Mouse (Mus musculus): ENCODE results near the gene Gatad2a. TPM values are rescaled to one million over a fixed set of nuclear protein-coding genes. Genes with fewer than 3 reads are reported as not detected.
"Not testable (repeated sequence)": the region's sequence is repeated elsewhere in the genome, so short reads cannot be mapped to it uniquely, and the experiment has no call there.

The Gatad2a gene
- total RNA-seq, 2 experiments from 2014 or later = 32.5 to 37.3 TPM

DNA sequence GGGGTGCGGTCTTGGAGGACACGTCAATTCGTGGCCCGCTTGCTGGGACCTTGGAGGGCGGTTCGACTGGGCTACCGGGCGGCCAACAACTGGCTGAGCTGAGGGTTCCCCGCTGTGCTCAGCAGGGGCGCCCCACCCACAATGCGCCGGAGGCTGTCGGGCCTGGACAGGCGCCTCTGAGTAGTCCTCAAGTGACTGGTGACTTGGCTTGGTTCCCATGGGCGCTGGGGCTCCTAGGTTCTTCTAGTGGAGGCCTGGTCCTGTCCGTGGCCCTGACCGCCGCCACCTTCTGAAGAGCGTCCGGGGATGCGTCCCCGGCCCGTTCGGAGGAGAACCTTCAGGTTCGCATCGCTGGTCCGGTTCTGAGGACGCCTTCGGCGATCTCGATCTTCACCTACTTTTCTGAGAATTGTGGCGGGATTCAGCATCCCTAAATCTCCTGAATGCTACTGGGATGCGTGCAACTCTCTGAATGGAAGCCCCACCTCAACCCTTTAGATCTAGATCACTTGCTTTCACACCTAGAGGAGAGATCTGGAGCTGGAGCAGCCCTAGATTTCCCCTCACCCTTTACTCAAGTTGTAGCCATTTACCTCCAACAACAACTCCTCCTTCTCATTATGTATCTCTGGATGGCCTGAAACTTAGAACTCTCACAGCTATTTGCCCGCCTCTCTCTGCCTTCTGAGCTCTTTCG is 553 bp upstream of the Gatad2a start:
- no peak for DNase-seq (ENCODE audit: low spot score in 2 of 2)

DNA sequence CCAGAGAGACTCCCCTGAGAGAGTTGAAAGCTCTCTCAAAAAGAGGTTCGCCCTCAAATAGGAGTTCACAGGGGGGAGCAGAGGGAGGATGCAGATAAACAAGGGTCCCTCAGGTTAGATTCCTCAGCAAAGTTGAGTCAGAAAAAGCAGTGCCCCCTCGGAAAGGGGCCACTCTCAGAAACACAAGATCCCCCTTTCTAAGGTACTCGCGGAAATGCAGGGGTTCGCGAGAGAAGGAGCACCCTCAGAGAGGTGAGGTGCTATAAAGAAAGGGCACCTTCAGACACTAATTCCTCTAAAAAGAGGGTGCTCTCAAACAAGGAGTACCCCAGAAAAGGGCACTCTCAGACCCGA is 785 bp downstream of the Gatad2a start:
- DNase-seq (ENCODE audit: low spot score in 2 of 2) = no peak

DNA sequence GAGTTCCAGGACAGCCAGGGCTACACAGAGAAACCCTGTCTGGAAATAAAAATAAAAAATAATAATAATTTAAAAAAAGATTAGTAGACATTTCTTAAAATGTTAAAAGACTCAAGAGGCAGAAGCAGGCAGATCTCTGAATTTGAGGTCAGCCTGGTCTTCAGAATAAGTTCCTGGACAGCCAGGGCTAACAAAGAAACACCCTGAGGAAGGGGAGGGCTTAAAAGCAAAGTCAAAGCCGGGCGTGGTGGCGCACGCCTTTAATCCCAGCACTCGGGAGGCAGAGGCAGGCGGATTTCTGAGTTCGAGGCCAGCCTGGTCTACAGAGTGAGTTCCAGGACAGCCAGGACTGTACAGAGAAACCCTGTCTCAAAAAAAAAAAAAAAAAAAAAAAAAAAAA is 7.2 kb downstream of the Gatad2a start:
- DNase-seq (ENCODE audit: low spot score in 2 of 2) = not testable (repeated sequence)

DNA sequence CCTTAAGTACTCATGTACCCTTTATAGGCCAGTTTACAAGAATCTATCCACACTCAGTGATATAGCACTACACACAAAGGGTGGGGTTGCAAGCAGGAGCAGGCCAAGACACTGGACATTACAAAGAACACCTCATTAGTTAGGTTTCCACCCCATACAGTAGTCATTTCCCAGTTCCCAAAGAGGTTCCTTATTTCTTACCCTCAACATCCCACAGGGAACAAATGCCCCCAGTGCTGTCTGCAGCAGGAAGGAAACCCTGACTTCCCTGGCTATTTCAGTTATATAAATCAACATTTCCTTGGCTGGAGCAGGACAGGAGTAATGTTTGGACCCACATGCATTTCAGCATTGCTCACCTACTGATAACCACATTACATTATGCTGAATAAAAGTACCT is 8.4 kb downstream of the Gatad2a start:
- no peak for DNase-seq (ENCODE audit: low spot score in 2 of 2)

DNA sequence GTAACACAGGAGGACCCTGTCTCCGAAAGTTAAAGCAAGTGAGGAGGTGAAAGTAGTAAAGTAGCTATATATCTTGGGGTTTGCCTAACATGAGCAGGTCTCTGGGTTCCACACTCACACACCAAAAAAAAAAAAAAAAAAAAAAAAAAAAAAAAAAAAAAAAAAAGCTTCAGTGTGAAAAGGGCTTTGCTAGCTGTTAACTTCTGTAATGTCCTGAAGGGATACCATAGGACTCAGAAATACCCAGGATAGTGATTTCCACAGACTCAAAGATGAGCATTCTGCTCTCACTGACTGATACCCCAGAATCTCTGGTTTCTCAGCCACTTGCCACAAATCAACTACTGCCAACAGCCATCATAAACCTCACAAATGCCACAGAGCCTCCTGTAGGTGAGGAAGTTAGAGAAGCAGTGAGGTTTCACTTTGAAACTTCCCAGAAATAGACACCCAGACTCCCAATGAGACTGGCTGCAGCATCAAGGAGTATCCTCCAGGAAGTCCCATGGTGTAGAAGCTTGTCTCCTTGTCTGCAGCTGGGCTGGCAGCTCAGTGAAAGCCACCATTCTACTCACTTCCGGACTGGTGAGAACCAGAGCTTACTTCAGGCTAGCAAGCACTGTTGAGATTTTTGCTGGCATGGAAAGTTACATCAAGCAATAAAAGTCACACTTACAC is 11.2 kb downstream of the Gatad2a start:
- DNase-seq (ENCODE audit: low spot score in 2 of 2) = no peak

DNA sequence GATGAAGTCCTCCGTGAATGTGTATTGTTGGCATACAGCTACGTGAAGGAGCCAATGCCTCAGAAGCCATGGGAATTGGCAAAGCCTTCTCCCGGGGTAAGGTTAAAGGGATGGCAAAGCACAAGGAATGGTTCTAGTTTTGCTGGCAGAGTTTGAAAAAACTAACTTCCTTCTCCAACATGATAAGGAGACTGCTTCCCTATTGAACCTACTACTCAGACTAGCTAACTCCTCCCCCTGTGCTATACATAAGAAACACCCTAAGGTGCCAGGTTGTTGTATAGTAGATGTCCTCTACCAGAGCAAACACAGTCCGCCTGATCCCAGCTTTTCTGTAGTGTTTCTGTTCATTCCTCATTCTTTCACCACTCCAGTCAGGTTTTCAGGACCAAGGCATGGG is 17.7 kb downstream of the Gatad2a start:
- DNase-seq (ENCODE audit: low spot score in 2 of 2) = no peak

DNA sequence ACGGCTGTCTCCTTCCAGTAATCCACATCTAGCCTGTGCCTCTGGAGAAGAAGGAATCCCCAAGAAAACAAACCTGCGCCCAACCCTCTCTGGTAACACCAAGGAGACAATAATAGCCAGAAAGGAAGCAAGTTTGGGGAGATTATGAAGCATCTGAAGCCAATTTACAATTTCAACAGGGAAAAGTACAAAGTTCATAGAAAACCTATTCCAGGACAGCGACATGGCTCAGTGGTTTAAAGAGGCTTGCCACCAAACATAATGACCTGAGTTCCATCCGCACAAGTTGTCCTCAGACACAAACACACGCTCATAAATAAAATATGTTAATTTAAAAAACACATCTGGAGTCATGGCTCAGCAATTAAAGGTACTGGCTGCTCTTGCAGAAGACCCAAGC is 21.4 kb downstream of the Gatad2a start:
- no peak for DNase-seq (ENCODE audit: low spot score in 2 of 2)

DNA sequence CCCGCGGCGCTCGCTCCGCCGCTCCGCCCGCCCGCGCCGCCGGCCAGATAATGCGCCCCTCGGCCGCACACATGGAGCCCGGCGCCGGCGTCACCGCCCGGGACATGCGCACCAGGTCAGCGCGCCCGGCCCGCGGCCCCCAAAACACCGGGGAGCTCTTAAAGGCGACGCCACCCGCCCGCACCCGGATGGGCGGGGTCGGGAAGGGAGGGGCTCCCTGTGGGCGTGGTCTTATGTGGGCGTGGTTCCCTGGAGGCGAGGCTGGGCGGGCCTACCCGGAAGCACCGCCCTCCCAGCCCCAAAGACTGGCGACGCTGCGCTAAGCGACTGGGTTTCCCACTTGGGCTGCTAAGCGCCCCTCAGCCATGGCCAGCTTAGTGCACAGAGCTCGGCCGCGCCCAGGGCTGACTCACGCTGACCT is 22.0 kb downstream of the Gatad2a start:
- peak; percentile 87 to 94 for DNase-seq (ENCODE audit: low spot score in 2 of 2)

DNA sequence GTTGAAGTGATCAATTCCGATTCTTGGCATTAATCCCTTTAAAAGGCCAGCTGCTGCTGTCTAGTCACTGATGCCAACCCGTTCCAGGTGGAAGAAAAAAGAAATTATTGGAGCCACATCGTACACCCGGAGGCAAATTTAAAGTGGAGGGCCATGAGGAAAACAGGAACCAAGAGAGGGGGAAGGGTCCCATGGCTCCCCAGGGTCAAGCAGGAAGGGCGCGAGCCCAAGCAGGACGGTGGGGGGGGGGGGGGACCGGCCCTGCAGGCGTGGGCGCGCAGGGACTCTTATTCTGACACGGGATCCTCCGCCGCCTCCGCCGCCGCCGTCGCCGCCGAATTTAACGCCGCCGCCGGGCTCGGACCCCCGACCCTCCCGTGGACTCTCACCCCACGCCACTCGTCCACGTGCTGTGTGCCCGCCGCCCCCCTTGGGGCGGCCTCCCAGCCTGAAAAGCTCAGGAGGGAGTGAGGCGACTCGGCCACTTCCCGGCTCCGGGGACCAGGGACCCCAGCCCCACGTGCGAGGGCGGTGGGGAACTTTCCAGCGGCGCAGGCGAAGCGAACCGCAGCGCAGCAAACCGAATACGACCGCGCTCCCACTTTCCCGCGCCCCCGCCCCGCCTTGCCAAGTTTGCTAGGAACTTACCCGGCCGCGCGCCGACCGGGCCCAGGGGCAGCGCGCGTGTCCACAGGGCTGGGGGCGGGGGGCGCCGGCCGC is 22.6 kb downstream of the Gatad2a start:
- DNase-seq (ENCODE audit: low spot score in 2 of 2) = peak in 1 of 2 experiments; percentile 23

DNA sequence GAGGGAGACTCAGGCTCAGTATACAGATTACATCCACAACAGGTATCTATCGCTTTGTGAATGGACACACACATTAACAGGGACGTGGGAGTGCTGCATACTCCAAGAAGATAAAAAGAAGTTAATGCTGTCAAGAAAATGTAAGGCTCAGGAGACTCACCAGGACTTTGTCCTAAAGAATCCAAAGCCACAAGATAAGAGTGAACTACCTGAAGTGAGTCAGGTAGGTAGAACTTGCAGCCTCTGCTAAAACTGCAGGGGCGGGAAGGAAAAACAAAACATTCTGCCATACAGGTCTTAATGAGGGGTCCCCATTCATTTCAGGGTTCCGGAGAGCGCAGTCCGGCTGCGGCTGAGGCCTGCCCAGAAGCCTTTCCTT is 23.1 kb downstream of the Gatad2a start:
- no peak for DNase-seq (ENCODE audit: low spot score in 2 of 2)

DNA sequence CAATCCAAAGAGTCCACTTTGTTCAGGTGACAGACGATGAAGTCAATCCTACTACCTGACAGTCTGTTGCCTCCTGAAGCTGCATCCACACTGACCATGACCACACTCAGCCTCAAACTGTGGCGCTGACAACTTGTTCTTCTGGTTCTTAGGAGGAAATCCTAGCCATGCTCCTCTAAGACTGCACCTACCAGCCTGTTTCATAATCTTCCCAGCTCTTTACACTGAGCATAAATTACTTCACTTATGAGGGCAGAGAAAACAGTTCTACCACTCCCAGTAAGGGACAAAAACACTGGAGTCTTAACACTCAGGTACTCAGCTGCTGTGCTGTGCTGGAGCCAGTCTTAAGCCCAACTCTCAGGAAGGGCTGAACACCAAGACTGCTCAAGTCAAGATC is 25.3 kb downstream of the Gatad2a start:
- DNase-seq (ENCODE audit: low spot score in 2 of 2) = no peak

DNA sequence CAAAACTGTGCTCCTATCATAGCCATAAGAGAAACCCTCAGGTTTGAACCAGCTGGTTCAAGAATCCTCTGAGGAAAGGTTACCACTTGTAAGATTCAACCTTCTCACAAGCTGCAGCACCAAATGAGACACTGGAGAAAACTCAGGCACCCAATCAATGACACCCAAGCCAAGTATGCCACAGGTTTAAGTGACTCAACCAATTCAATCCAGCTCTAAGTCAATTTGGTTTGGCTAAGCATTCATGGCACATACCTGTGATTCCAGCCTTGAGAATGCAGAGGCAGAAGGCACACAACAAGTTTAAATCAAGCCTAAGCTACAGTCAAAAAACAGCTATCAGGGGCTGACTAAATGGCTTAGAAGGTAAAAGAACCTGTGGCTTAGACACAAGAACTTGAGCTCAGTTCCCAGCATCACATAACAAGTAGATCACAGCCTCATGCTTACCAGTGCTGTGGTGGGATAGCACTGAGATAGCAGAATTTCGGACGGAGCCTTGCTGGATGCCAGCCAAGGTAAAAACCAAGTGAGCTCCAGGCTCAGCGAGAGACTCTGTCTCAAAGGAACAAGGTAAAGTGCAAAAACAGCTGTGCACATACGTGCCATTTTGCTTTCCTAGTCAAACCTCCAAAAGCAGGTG is 28.8 kb downstream of the Gatad2a start:
- no peak for DNase-seq (ENCODE audit: low spot score in 2 of 2)

DNA sequence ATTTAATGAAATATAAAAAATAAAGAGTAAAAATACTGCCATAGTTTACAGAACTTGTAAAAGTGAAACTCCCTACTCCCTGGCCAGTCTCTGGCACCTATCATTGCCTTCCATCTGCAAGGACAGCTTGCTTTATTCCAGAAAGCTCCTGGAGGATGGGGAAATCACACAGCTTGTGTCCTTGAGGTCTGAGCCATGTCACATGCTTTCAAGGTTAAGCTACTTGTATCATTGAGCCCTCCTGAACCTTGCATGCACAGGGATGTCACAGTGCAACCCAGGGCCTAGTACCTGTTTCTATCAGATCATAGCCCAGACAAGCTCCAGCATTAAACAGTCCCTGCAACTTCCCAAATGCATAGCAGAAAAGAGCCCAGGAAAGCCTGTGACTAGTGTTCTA is 36.9 kb downstream of the Gatad2a start:
- no peak for DNase-seq (ENCODE audit: low spot score in 2 of 2)

DNA sequence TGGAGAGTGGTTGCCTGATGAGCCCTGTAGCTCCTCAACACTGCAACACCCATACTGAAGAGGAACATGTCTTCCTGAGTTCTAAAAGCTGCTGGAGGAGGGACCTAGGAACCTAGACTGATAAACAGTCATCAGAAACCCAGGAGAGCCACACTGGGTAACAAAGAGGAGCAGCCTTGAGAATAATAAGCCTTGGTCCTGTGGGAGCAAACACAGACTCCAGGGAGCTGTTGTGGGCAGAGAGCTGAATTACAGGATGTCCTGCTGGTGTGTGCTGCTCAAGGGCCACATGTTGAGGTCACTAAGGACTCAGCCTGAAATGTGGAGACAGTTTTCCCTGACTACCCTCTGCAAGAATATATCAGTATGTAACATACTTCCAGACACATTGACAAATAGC is 38.3 kb downstream of the Gatad2a start:
- no peak for DNase-seq (ENCODE audit: low spot score in 2 of 2)

DNA sequence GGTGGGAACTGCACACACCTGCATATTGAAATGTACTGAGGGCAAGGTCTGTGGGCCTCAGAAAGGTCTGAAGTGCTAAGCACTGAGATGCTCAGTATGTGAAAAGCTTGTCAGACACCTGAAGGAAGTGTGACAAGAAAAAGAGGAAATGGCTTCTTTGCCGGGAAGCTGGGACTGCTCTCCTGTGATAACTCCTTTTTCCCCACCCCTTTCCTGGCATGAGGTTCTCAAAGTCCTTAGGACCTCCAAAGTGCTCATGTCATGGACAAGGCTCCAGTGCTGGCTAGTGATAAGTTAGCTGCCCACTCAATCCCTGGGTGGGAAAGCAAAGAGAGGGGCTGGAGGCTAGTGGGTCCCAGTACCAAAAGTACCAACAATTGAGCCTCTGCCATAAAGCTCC is 38.8 kb downstream of the Gatad2a start:
- no peak for DNase-seq (ENCODE audit: low spot score in 2 of 2)

DNA sequence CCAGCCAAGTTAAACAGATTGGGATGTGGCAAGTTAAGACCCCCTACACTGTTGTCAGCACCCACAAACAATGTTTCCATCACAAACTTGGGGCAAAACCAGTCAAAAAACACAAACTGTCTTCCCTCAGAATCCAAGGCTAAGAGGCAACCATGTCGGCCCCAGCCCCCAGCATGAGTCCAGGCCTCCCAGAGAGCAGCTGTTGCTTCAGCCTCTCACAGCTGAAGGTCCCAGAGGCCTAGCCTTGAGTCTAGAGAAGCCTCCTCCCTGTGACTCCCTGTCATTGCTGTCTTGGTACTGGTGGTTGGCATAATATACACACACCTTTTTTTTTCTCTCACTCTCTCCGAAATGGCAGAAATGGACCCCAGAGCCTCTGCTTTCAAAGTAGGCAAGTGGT is 39.5 kb downstream of the Gatad2a start:
- no peak for DNase-seq (ENCODE audit: low spot score in 2 of 2)

DNA sequence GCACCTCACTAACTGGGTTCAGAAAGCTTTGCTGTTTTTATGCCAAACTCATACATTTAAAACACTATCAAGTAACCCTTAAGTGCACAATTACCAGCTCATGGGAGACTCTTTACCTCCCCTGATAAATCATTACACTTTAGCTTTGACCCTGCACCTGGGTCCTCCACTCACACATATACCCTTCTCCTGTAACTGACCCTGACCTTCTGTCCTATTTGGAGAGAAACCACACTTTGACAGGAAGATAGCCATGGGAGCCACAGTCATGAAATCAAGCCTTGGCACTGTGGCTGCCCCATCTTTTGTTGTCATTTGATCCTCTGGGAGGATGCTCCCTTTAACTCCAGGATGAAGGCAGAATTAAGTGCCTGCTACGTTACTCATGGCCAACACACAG is 41.5 kb downstream of the Gatad2a start:
- DNase-seq (ENCODE audit: low spot score in 2 of 2) = no peak

DNA sequence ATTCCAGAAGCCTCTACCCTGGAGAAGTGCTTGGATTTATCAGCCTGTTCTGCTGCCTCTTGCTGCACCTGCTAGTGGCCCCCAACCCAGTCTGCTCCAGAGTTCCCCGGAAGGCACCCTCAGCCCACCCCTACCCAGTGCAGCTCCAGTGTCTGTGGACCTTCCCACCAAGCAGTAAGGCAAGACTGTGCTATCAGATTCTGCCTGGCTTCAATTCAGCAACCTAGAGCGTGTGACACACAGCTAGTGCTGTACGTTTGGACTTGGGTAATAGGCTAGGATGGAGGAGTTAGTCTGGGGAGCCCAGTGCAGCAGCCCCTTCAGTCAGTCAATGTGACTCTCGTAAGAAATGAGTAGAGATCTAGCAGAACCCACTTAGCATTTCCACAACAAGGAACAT is 42.0 kb downstream of the Gatad2a start:
- DNase-seq (ENCODE audit: low spot score in 2 of 2) = no peak

DNA sequence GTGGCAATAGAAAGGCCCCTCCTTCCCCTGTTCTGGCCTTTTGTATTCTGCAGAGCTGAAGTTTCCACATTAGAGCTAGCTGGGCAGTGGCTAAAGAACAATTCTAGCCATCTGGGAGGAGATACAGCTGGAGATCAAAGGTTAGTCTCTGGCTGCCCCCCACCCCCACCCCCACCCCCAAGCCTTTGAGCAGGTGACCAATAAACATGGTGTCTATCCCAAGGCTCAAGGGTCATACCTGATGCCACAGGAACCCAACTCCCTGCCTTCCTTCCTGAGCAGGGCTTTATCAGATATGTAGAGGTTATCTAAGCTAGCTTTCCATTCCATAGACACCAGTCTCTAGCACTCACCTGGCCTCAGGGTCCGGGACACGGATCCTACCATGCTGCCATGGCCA is 45.9 kb downstream of the Gatad2a start:
- DNase-seq (ENCODE audit: low spot score in 2 of 2) = no peak

DNA sequence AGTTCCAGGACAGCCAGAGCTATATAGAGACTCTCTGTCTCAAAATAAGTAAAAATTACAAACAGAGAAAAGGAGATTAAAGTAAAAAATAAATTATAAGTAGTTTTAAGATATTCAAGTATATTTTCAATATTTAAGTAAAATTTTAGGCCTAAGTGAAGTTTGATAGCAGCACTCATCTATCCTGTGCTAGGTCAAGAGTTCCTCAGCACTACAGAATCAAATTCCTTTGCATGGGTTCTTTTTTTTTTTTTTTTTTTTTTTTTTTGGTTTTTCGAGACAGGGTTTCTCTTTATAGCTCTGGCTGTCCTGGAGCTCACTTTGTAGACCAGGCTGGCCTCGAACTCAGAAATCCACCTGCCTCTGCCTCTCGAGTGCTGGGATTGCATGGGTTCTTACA is 53.7 kb downstream of the Gatad2a start:
- not testable (repeated sequence) for DNase-seq (ENCODE audit: low spot score in 2 of 2)

DNA sequence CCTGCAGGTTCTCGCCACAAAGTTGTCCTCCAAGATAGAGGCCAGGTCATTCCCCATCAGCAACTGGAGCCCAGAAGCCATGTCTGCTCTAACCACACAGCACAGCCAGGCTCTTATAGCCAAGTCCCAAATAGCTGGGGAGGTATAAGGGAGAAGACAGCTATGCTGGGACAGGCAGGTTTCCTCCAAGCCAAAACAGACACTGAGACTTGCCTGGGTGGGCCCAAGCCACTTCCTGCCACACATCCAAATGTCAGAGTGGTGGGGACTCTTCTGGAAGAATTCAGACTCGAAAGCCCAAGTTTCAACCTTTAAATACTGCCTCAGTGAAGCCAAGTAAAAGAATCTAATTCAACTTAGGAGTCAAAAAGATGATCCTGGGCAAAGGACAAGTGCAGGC is 55.8 kb downstream of the Gatad2a start:
- no peak for DNase-seq (ENCODE audit: low spot score in 2 of 2)

DNA sequence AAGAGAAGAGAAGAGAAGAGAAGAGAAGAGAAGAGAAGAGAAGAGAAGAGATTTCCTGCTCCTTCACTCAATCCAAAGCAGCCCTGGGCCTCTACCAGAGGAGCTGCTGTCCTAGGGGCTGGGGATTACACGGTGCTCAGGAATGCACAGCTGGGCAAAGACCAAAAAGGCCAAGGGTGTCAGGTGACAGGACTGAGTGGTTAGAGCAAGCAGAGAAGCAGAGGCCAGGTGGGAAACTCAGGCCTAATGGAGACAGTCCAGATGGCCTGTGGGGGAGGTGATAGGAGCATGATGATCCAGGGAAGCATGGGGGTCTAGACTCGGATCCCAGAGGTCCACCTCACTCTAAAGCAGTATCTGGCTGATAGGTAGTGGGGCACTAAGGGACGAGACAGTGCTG is 56.6 kb downstream of the Gatad2a start:
- no peak for DNase-seq (ENCODE audit: low spot score in 2 of 2)
